Mouse (Mus musculus) MN1 (cell line): ENCODE measurements around the gene Ankrd17.

Experiments
- DNase-seq: peaks from one replicate; pipeline ENCODE4 v3.0.0-alpha.2; 2016; ENCODE audit warnings: low spot score

Ankrd17 gene

DNA sequence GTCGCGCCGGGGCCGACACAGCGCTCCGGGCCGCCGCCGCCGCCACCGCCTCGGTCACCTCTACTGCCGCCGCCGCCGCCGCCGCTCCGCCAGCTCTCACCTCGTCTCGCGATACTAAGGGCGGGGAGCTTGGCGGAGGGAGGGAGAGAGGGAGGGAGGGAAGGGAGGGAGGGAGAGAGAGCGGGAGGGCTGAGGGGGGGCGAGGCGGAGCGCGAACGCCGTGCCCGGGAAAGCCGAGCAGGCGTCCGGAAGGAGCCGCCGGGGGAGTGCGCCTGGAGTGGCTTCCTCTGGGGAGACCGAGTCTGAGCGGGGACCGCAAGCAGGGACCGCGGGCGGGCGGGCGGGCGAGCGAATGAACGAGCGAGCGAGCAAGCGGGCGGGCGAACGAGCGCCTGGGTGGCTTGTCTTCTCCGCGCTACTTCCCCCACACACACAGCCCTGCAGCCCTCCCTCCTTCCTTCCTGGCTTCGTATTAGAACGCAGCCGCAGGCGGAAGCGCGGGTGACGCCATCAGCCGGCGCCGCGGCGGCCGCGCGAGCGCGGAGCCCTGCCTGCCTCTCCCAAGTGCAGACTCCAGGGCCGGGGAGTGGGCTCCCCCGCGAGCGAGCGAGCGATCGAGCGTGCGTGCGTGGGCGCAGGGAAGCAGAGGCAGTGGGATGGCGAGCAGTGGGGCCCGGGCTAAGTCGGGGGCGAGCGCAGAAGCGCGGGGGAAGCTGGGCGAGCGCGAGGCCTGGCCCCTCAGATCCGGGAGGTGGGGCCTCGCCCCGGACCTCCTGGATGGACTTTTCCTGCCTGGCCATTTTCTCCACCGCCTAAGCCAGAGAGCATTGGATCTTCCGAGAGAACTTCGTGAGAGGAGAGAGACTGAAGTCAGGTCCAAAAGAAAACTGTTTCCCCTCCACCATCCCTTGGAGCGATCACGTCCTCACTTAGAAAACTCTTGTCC is at the start of gene Ankrd17:
TSS of gene Ankrd17 (minus strand) at position 457 of the 946 bp plus-strand sequence.
- peak; percentile 96 for DNase-seq

DNA sequence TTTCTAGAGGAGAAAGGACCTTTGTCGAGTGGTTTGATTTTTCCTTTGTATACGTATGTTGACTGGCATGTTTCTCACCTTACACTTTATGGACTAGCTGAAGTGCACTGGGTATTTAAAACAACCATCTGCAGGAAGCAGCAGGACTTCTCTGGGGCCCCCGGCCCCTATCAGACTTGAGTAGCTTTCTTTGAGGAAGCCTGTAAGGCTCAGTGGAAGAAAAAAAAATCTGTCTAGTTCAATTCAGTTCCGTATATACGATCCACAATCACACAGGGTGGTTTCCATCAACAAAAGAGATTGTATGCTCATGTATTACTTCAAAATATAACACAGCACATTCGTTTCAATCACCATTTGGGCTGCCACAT is 48.5 kb upstream of the Ankrd17 start:
- no peak for DNase-seq

DNA sequence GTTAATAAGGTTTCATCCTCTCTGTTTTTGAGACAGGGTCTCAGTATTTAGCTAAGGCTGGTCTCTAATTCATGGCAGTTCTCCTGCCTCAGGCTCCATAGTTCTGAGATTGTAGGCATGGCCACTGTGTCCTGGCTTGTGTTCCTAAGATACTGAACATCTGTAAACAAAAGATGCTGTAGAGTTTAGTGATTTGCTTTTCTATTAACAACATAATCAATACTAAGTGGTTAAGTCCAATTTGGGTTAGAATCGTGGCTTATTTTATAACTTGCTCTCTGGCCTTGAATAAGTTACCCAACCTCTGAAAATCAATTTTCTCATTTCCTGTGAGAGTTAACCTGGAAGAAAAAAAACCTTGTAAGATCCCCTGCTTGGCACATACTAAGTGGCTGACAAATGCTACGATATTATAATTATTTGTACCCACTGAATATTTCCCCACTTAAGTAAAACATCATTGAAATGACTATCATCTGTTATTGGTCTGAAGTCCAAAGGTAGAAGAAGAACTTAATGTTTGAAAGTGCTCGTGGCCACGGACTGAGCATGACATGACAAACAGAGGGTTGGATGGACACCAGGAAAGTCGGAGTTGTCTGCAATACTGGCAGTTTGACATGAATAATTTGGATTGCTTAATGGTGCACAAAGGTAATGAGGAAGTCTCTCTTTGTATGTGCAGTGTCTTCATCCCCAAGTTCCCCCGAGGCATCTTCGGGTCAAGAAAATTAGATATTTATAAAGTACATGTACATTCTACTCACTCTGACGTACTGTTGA is 48.0 kb upstream of the Ankrd17 start:
- DNase-seq = no peak

DNA sequence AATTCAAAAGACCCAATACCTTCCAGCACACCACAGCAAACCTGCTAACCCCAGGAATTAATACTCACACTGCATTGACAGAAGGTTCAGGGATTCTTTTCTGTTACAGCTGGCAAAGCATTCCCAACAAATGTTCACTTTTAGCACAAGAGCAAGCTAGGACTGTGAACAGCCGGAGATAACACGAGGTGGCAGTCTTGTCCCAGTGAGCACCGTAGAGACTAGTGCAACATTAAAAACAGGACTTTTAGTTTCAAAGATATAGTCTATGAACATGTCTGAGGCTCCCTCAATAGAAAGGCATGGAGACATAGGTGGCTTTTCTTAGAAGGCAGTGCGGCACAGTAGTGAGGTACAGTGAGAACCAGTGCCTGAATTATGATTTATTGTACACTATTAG is 38.8 kb upstream of the Ankrd17 start:
- no peak for DNase-seq

DNA sequence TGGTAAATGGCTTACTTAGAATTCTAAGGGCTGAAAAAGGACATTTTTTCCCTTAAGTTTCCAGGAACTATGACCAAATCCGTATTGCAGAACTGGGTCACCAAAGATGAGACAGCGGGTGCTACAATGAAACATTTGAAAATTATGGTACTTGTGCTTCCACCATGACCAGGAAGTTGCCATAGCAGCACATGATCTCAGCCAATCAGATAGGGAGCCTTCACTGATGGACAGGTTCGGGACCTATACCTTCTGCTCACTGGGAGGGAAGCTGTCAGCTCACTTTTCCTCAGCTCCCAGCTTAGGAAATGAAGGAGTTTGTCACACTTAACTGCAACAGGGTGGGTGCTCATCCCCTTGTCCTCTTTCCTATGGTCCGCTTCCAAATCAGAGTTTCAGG is 30.4 kb upstream of the Ankrd17 start:
- no peak for DNase-seq

DNA sequence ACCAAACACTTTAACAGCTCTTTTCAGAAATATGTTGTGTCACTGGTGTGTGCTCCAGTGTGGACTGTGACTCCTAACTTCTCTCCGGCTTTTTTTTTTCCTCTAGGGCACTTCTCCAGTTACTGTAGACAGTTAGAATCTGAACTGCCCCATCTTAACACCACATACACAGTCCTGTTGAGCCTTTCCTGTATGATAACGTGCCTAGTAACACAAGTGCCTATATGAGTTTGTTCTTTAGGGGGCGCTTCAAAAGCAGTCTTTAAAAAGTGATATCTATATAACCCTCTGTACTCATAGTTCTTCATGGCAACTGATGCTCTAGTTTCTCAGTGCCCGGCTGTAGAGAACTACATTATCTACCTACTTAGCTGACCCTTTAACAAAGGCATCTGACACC is 27.9 kb upstream of the Ankrd17 start:
- DNase-seq = no peak

DNA sequence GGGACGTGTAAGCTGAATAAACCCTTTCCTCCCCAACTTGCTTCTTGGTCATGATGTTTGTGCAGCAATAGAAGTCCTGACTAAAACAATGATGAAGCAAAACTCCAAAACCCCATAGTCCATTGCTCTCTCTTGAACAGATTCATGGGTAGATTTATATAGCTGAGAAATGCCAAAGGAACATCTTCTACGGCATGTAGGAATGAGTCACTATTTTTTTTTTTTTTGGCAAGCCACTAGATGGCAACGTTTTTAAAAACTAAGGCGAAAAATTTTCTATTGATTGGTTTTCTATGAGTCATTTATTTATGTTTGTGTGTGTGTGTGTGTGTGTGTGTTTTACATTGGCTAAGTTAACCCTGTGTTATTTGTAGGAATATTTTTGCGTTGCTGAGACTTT is 27.4 kb upstream of the Ankrd17 start:
- DNase-seq = no peak

DNA sequence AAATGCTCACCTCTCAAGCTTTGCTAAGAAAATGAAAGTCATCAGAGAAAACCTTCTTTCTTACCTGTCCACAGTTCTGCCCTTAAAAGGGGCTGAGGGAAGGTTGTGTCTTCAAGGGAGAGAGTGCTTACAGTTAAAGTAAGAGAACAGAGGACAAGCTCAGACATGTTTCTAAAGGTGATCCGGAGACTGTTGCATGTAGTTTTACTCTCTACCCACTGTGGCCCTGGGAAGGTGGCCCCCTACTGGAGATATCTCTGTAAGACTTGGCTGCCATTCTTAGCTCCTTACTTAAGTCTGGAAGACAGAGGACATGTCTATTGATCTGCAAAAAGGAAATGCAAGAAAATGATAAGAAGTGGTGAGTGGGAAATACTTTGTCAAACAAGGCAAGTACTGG is 16.7 kb upstream of the Ankrd17 start:
- DNase-seq = no peak

DNA sequence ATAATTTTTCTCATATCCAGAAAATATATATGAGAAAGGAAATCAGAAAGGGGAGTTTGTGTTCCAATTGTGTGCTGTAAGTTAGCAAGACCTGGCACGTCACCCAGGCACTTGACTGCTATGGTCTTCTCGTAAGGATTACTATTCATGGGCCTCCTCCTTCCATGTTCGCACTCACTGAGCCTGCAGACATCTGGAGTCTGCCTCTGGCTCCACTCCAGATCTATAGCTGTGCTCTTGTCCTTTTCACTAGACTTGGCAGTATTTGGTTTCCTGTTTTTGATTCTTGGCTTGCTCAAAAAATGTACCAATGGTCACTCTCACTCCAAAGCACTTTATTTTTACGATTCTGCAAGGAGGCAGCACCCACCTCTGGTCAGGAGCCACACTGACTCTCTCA is 15.1 kb upstream of the Ankrd17 start:
- DNase-seq = no peak

DNA sequence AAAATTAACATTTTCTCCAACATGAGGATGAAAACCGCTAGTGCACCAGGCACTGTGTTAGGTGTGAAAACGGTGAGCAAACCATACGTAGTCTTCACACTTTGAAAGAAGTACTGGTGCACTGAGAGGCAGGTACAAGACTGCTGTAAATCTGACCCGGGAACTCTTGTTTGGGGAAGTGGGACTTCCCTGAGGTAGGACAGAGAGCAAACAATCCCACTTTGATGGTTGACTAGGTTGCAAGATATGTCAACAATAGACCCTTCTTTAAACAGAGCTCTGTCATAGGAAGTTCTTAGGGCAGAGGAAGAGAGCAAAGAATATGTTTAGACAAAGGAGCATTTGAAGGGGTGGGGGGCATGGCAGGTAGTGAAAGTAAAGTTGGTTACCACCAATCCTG is 7.3 kb upstream of the Ankrd17 start:
- no peak for DNase-seq

DNA sequence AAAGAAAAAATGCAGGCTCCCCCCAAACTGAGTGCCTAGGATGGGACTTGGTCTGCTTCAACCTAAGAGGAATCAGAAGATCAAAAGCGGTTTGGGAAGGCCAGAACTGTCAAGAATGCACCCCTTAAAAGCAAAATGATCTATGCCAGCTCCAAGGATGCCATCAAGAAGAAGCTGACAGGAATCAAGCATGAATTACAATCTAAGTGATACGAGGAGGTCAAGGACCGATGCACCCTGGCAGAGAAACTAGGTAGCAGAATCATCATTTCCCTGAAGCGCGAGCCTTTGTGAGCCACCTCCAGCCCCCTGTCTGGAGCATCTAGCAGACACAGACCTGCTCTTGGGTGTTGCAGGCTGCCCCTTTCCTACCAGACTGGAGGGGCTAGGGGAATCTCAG is 4.0 kb upstream of the Ankrd17 start:
- no peak for DNase-seq

DNA sequence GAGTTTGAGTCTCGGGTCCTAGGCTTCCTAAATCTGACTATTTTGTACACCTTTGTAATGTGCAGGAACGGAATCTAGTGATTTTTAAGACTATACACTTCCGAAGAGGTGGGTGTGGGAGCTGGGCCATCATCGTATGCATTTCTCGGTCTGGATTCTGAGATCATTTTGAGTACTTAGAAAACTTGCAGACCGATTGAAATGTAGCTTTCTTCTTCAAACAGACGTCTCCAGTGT is 608 bp upstream of the Ankrd17 start, which contains the start of gene Gm9958:
TSS of gene Gm9958 (plus strand) at position 138 of the 237 bp plus-strand sequence.
- DNase-seq = no peak

DNA sequence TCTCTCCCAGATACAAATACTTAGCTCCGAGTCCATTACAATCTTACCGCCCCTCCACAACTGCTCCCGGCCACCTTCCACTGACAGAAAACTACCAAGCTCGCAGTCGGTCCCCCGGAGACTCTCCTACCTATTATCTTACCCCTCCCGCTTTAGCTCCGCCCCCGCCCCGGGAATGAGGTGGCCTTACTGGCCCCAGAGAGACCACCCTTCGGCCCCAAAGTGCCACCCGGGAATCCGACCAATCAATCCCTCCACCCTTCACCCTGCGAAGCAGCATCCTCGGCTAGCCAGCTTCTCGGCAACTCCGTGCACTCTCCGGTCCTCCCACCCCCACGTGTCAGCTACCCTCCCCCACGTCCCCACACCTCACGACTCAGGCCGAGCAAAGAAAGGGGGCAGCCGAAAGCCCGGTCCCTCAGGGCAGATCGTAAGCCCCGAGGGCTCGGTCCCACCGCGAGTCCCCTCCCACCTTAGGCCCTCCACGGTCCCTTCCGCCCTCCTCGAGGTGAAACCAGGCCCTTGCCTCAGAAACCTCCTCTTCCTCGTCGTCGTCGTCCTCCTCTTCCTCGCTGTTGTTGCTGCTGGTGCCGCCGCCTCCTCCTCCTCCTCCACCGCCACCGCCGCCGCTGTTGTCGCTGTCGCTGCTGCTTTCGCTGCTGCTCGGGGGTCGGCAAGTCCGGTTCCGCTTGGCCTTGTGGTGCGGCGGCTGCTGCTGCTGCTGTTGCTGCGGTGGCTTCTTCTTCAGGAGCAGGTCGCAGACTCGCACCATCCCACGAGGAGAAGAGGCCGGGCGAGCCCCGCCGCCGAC is 1.0 kb downstream of the Ankrd17 start:
- DNase-seq = peak; percentile 56

DNA sequence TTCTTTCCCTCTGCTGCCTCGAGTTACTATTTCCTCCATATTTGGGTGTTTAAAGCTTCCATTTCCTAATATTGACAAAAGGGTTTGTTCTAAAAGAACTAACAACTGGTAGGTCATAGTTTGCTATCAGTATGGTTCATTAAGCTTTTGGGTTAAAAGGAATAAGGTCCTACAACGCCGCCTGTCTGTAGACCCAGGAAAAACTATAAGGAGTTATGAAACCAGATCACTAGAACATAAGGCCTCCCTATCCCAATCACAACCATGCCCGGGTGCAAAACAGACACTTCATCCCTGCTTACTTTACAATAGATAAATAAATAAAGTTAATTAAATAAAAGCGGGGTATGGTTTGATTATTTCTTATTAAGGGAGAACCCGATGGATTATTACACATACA is 1.9 kb downstream of the Ankrd17 start:
- DNase-seq = peak; percentile 87

DNA sequence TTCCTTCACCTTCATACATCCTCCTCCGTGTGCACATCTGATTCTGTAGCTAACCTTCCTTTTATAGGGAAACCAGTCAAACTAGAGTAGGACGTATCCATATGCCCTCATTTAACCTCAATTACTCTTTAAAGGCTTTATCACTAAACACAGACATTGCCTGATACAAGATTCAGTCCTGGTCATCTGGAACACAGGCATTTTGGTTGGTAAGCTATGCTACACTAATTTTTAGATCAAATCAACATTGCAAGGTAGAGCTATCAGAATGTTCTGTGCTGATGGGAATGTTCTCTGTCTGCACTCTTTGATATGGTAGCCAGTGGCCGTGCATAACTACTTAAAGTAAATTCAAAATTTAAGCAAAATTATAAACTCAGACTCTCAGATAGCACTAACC is 10.6 kb downstream of the Ankrd17 start:
- DNase-seq = no peak

DNA sequence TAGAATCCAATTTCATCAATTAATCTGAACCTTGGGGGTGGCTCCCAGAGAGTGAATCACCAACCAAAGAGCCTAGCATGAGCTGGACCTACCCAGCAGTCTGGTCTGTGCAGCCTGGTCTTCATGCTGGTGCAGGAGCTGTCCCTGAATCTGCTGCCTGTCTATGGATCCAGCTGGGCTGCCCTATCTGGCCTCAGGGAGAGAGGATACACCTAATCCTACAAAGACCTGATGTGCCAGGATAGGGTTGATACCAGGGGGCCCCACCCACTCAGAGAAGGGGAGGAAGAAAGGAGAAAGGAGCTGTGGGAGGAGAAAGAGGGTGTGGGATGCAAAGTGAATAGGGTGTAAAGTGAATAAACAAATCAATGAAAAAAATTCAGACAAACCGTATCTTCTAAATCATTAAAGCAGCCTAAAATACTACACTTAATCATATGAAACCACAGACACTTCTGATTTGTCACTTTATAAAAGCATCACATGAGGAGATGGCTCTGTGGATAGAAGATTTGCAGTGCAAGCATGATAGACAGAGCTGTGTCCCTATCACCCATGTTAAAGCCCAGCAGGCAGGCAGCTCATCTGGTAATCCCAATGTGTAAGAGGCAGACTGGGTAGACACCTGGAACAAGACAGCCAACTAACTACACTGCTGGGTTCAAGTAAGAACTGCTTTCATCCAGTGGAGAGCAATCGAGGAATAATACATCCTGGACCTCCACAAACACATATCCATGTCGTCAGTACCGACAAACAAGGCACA is 12.6 kb downstream of the Ankrd17 start:
- DNase-seq = no peak

DNA sequence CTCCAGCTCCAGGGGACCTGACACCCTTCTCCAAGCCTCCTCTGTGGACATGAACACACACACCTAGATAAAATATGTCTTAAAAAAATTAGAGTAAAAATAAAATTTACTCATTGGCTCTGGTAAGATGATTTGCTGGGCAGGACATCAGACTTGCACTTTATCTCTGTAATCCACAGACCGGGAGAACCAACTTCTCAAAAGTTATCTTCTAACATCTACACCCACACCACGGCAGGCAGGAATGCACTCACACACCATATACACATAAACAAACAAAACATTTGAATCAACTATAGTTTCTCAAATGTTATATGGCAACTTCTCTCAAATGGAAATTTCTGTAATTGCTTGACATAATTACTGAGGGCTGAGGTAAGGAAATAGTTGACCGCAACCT is 19.5 kb downstream of the Ankrd17 start:
- no peak for DNase-seq

DNA sequence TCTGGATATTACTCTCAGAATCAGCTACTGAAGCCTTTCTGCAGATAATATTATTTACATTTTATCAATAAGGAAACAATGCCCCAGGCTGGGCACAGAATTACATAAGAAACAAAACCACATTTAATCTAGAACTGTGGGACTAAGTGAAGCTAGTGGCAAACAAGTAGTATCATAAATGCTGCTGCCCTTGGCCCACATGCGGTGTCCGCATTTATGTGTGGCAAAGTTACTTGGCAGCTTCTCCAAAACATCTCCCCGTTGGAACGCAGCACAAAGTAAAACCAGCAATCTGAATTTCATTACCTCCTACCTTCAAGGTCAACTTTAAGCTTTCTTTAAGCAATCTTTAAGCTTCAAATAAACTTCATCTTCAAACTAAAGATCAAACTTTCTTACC is 25.5 kb downstream of the Ankrd17 start:
- DNase-seq = no peak

DNA sequence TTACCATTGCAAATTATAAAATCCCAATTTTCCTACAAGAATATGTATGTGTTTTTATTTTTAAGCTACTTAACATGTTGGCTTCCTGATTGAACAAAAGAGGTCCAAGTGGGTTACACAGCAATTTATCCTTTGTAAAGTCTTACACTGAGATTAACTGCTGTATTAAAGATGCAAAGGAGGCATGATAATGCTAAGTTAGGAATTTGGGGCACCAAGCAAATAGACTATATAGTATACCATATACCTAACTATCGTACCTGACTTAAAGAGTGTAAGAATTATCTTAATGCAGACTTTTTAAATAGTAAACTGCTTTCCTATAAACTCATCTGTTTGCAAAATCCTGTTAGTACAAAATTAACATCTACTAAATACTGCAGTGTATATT is 26.4 kb downstream of the Ankrd17 start:
- DNase-seq = no peak

DNA sequence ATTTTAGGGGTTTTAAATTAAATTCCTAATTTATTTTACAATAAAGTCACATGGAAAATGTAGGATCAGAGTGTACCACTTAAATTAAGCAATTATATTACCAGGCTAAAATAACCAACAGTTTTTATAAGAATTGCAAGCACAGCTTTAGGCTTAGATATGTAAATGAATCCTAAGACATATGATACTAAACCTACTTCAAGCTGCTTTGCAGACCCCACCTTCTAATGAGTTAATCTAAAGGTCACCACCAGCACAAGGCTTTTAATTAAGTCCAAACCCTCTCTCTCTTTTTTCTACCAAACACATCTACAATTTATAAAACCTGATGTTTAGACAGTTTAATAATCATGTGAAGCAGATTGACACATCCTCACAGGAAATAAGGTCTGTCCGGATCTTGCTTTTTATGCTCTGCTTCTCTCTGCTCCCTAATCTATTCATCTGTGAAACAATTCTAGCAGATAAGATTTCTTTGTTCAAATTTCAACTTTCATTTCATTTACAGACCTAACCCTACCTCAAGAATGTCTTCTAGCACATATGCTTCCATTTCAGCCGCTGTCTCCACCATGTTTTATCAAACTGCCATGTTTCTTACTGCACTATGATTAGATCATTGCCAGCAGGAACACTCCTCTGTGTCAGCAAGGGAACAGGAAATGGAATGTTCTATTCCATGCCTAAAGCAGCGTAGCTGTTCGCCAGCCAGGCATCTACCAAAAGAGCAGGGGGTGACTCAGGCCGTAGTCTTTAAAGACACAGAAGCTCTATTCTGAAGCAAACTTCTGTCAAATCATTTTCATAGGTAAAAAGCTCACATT is 27.0 kb downstream of the Ankrd17 start:
- DNase-seq = peak; percentile 92
